Mouse (Mus musculus) limb, embryonic 13.5 days (tissue): ENCODE measurements around the gene Rapgef2. TPM values are rescaled to one million over a fixed set of nuclear protein-coding genes. Genes with fewer than 3 reads are reported as not detected.
"Not testable (repeated sequence)": the region's sequence is repeated elsewhere in the genome, so short reads cannot be mapped to it uniquely, and the experiment has no call there.

Experiments
- ATAC-seq: fragments of 200-750 bp; cut with Nextera tagmentation; 2 replicates; pipeline ENCODE4 v1.8.0; 2017; ENCODE audit warnings: low read depth, moderate number of reproducible peaks, moderate TSS enrichment; ENCODE audit not compliant: low FRiP score
- H3K27ac ChIP-seq: fragments of 300-500 bp; sonication (generic); 2 replicates; pipeline ENCODE4 v1.5.1; 2015; ENCODE audit warnings: inconsistent platforms, mild to moderate bottlenecking, moderate library complexity
- H3K27me3 ChIP-seq: fragments of 300-500 bp; sonication (generic); 2 replicates; pipeline ENCODE4 v1.6.1; 2015; ENCODE audit warnings: mild to moderate bottlenecking, inconsistent platforms
- H3K36me3 ChIP-seq: fragments of 300-500 bp; sonication (generic); 2 replicates; pipeline ENCODE4 v1.6.1; 2015; ENCODE audit warnings: inconsistent platforms, mild to moderate bottlenecking, moderate library complexity
- H3K4me1 ChIP-seq: fragments of 300-500 bp; sonication (generic); 2 replicates; pipeline ENCODE4 v1.6.1; 2015; ENCODE audit warnings: inconsistent platforms
- H3K4me2 ChIP-seq: fragments of 300-500 bp; sonication (generic); replicated peaks from 2 replicates; pipeline ENCODE4 v1.6.1; 2015; ENCODE audit warnings: inconsistent platforms, mild to moderate bottlenecking, moderate library complexity
- H3K4me3 ChIP-seq: fragments of 300-500 bp; sonication (generic); 2 replicates; pipeline ENCODE4 v1.5.1; 2015; ENCODE audit warnings: moderate library complexity, mild to moderate bottlenecking, inconsistent platforms
- H3K9ac ChIP-seq: fragments of 300-500 bp; sonication (generic); 2 replicates; pipeline ENCODE4 v1.6.1; 2015; ENCODE audit warnings: mild to moderate bottlenecking, inconsistent platforms
- H3K9me3 ChIP-seq: fragments of 300-500 bp; sonication (generic); 2 replicates; pipeline ENCODE4 v1.6.1; 2016; ENCODE audit warnings: inconsistent platforms
- WGBS: fragments of 180-500 bp; shearing (Covaris S2); methylation state at CpG from one replicate; pipeline ENCODE4 v1.1.7; 2015; 5-methylcytosine and 5-hydroxymethylcytosine counted together
- polyA plus RNA-seq: library from polyadenylated mRNA; unstranded; fragments of >200 nt; fragmentation: Nextera tagmentation; extraction: Ambion mirVana; gene quantifications from 2 replicates; pipeline ENCODE4 v1.2.1, GENCODE M21; 2015

The Rapgef2 gene
- polyA plus RNA-seq, 1 experiment from 2014 or later: 7.0 TPM

DNA sequence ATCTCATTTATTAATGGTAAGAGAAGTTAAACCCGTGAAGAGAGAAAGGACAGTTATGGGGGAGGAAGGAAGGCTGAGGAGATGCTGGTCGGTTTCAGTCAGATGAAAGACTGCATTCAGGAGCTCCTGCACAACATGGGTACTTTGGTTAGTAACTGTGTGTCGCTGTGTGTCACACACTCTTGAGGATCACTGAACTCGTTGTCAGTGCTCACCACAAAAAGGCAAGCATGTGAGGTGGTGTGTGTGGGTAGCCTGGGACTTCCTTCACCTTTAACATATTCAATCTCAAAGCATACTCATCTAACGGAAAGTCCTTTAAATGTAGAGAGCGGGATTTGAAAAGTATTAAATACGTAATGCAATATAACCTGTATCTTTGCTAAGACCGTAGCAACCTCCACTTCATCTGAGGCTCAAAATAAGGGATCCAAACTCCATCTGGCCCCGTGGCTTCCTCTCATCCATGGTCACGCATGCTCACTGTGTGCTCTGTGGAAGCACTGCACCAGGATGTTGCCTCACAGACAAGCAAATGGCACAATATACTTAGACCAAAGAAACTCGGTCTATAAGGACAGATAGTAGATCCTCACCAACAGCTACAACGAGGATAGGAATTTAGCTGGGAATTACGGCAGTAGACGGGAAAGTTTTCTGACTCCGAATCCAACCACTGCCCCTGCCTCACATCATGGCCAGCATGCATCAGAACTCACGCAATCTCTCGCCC, 58.8 kb downstream of the Rapgef2 start:
- H3K4me3 ChIP-seq: no peak overlapping the region
- no peaks in the 10 kb centered on the region for H3K27me3 ChIP-seq
- no peak for ATAC-seq
- H3K9me3 ChIP-seq: no peaks in the 10 kb centered on the region
- no peak overlapping the region for H3K9ac ChIP-seq
- no peaks in the 10 kb centered on the region for H3K36me3 ChIP-seq
- peaks cover 13% of the 10 kb centered on the region for H3K4me1 ChIP-seq
- H3K27ac ChIP-seq: no peak overlapping the region
- 86% methylated on average over 17 of the region's 17 CpGs for WGBS
- no peak overlapping the region for H3K4me2 ChIP-seq

DNA sequence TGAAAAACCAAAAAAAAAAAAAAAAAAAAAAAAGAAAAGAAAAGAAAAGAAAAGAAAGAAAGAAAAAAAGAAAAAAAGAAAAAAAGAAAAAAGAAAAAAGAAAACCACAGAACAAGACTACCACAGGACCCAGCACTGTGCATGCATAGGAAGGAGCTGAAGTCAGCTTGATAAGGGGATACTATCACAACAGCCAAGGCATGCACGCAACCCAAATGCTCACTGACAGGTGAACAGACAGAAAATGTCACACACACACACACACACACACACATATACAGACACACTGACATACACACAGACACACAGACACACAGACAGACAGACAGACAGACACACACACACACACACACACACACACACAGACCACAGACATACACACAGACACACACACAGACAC, 59.5 kb downstream of the Rapgef2 start:
- not testable (repeated sequence) for H3K4me2 ChIP-seq, H3K27ac ChIP-seq, H3K36me3 ChIP-seq, ATAC-seq, H3K4me3 ChIP-seq, H3K9ac ChIP-seq, H3K27me3 ChIP-seq, H3K9me3 ChIP-seq
- 96% methylated on average over 1 of the region's 1 CpGs for WGBS
- H3K4me1 ChIP-seq: peaks cover 20% of the 10 kb centered on the region

DNA sequence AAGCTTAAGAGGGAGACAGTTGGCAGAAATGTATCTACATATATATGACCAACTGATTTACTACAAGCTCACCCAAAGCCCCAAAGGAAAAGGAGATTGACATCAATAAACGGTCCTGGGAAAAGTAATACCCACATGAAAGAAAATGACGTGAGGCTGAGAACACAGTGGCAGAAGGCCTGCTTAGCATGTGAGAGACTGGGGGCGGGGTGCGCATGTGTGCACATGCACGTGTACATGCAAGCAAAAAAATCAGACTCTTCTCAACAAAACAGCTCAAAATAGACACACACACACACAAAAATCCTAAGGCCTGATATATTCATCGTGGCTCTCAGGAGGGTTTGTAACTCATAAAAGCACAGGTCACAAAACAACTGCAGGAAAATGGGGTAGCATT, 60.4 kb downstream of the Rapgef2 start:
- no peak overlapping the region for H3K27ac ChIP-seq
- no peak overlapping the region for H3K4me2 ChIP-seq
- no peaks in the 10 kb centered on the region for H3K27me3 ChIP-seq
- H3K4me1 ChIP-seq: peaks cover 28% of the 10 kb centered on the region
- no peak overlapping the region for H3K4me3 ChIP-seq
- H3K9me3 ChIP-seq: no peaks in the 10 kb centered on the region
- no peak overlapping the region for H3K9ac ChIP-seq
- ATAC-seq: no peak
- 70% methylated on average over 6 of the region's 6 CpGs for WGBS
- H3K36me3 ChIP-seq: no peaks in the 10 kb centered on the region

DNA sequence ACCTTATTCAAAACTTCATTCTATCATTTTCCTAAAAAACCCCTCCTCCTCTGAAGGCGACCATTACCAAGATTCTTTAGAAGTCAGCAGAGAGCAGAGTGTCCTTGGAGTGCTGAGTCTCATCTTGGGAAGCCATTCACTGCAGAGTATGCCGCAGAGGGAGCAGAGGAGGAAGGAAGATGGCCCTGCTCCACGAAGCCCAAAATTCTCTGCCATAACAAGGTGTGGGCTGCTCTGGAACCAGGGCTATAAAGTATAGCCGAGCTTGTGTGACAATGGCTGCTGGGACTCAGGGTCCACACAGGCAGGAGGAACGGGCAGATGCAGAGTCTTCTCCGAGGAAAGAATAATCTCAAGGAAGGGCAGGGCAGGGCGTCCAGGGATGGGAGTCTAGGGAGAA, 62.0 kb downstream of the Rapgef2 start:
- WGBS: 76% methylated on average over 7 of the region's 7 CpGs
- H3K27ac ChIP-seq: no peak overlapping the region
- H3K4me1 ChIP-seq: peaks cover 41% of the 10 kb centered on the region
- no peaks in the 10 kb centered on the region for H3K36me3 ChIP-seq
- H3K4me3 ChIP-seq: no peak overlapping the region
- H3K27me3 ChIP-seq: no peaks in the 10 kb centered on the region
- no peaks in the 10 kb centered on the region for H3K9me3 ChIP-seq
- no peak for ATAC-seq
- no peak overlapping the region for H3K4me2 ChIP-seq
- no peak overlapping the region; the same call in 1 of the 2 replicates for H3K9ac ChIP-seq

DNA sequence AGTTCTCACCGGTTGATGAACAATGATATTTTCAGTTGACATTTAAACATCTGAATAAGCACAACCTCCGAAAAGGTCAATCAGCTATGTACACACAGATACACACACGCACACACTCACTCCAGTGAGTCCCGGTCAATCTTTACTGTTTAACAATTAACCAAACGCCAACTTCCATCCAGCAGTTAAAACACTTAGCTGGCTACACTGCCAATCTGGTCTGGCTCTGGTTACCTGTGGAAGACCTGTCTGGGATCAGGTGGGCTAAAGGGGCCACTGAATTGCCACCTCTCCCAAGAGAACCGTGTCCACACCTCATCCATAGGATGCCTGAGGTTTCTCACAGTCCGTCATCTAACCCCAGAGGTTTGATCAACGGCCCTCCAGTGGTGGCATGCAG, 63.0 kb downstream of the Rapgef2 start:
- no peak overlapping the region for H3K4me2 ChIP-seq
- H3K4me3 ChIP-seq: no peak overlapping the region
- WGBS: 65% methylated on average over 8 of the region's 8 CpGs
- H3K27ac ChIP-seq: no peak overlapping the region
- no peak for ATAC-seq
- H3K4me1 ChIP-seq: peaks cover 49% of the 10 kb centered on the region
- H3K9me3 ChIP-seq: no peaks in the 10 kb centered on the region
- no peaks in the 10 kb centered on the region for H3K27me3 ChIP-seq
- H3K9ac ChIP-seq: no peak overlapping the region
- H3K36me3 ChIP-seq: no peaks in the 10 kb centered on the region

DNA sequence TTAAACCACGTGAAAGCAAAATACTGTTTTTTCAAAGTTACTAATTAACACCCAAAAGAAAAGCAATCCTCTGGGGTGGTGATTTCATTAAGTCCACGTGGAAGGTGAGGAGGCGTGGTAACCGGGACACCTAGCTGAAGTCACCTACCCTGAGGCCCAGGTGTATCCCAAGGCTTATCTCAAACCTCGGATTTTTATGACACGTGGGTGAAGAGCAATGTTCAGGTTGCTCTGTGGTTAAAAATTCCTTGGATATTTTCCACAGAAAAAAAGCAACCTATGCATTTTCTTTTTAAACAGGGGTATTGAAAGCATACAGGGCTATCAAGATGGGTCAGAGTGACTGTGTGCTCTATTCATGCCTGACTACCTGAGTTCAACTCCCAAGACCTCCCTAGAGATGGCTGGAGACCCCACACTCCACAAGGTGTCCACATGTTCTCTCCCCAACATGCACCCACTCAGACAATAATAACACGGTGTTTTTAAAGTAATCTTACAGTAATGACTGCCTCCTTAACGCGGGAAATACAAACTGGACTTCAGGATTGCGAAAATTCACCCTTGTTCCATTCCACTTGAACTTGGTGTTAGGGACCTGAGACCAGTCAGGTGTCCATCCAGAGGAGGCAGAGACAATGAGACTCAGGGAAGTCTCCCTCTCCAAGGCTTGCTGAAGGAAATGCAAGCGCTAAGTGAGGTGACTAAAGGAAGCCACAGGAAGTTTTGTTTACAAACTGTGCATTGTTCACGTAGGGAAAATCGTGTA, 63.9 kb downstream of the Rapgef2 start:
- no peaks in the 10 kb centered on the region for H3K36me3 ChIP-seq
- ATAC-seq: no peak
- H3K9me3 ChIP-seq: no peaks in the 10 kb centered on the region
- no peak overlapping the region for H3K4me3 ChIP-seq
- H3K4me2 ChIP-seq: no peak overlapping the region
- no peaks in the 10 kb centered on the region for H3K27me3 ChIP-seq
- peaks cover 49% of the 10 kb centered on the region for H3K4me1 ChIP-seq
- H3K9ac ChIP-seq: no peak overlapping the region
- 60% methylated on average over 13 of the region's 13 CpGs for WGBS
- no peak overlapping the region for H3K27ac ChIP-seq

DNA sequence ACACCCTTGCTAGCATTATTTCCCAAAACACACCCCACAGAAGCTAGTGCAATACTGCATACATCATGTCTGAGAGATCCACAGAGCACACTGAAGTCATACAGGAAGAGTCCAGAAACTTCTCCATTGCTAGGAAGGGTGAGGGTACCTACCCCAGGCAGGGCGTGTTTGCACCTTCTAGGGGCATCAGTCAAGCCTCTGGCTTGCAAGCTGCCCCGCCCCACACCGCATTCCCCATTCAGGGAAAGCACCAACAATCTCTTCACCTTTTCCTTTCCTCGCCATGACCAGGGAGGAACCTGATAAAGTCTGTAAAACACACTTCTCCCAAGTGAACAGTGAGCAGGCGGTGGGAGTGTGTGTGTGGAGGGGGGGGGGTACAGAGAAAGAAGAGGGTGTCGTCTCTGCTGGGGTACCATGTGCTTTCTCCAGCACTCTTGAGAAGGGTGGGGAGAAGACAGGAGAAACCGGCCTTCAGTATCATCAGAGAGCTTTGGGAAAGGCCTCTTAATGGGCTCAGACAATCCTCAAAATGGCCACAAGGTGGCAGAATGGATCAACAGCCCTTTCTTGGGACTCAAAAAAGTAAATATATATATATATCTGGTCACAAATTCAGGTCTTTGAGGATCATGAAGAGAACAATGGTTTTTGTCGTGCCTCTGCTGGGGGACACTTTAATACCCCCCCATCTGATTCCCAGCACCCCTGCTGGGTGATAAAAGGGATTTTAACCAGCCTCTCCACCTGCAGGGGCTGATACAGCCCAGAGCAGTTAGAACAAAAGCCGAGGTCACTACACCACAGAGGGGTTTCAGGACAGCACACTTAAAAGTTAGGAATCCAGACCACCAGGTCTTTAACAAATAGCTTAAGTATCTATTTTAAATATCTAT, 64.8 kb downstream of the Rapgef2 start:
- H3K4me3 ChIP-seq: no peak overlapping the region
- H3K4me1 ChIP-seq: peaks cover 56% of the 10 kb centered on the region
- 0 out of 2 replicates have a peak overlapping the region, but pooled peaks have one; percentile 26 for H3K9ac ChIP-seq
- no peak overlapping the region for H3K27ac ChIP-seq
- no peaks in the 10 kb centered on the region for H3K9me3 ChIP-seq
- peak; percentile 49 for ATAC-seq
- WGBS: 44% methylated on average over 9 of the region's 9 CpGs
- H3K27me3 ChIP-seq: no peaks in the 10 kb centered on the region
- no peak overlapping the region for H3K4me2 ChIP-seq
- no peaks in the 10 kb centered on the region for H3K36me3 ChIP-seq

DNA sequence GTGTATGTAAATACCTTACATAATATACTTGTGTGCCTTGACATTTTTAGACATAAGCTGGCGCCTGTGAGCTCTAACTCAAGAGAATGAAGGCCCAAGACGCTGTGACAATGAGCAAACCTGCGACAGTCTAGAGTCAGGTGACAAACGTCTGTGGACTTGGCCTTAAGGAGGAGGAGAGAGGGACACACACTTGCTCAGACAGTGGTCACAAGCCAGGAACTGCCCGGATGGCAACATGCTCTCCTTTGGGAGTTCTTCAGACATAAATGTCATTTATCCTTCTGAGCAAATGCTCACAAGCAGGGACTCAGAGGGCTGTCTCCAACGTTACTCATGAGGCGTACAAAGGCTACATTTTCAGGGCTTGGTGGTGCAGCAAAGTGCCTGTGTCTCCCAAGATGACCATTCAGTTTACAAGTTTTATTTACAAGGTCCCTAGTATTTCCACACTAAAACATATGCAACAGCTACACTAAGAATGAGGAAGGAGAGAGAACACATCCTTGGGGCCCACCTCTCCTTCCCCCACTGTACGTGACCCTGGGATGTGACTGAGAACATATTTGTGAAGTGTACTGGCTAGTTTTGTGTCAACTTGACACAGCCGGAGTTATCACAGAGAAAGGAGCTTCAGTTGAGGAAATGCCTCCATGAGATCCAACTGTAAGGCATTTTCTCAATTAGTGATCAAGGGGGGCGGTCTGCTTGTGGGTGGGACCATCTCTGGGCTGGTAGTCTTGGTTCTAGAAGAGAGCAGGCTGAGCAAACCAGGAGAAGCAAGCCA, 67.0 kb downstream of the Rapgef2 start:
- WGBS: 73% methylated on average over 10 of the region's 10 CpGs
- ATAC-seq: no peak
- H3K4me1 ChIP-seq: peaks cover 51% of the 10 kb centered on the region

DNA sequence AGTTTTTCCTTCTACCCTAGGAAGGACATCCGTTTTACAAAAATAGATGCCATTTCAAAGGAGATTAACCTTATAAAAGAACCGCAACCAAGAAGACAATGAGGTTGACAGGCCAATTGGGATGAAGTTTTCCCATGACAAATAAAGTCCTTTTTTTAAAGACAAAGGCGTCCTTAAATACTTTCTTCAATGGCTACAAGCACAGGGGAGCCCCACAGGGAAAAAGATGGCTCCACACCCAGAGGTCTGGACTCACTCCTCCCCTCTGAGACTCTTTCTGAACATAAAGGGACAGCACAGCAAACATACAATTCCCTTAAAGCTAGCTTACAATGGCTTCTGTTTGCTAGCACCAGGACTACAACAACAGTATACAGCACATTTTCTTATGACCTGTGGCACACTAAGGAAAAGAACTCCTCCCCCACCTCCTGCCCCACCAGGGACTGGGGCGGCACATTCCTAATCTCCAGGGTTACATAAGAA, 67.7 kb downstream of the Rapgef2 start:
- no peak overlapping the region for H3K27ac ChIP-seq

More for the DNA sequence above, 67.0 kb downstream of the Rapgef2 start:
- Histone ChIP-seq H3K4me2 (no peak overlapping the region), H3K36me3 (no peaks in the 10 kb centered on the region), H3K9ac (no peak overlapping the region), H3K27ac (no peak overlapping the region), H3K27me3 (no peaks in the 10 kb centered on the region), H3K4me3 (no peak overlapping the region), H3K9me3 (no peaks in the 10 kb centered on the region)

DNA sequence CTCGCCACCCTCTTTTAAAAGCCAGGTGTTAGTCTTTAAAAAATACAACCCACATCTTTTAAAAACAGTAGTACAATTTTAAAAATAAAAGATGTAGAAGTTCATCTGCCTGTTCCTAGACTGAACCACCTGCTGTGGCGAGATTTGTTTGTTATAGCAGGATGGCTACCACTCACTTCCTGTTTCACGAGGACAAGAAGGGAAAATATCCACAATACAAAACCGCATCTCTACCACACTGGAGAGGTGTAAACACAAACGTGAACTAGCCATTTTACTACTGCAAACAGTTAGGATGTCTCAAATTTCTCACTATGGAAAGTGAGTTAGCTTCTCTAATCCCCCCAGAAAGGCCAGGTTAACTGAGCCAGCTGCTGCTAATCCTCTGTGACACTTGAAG, 76.1 kb downstream of the Rapgef2 start:
- ATAC-seq: no peak
- no peak overlapping the region for H3K4me2 ChIP-seq
- H3K27me3 ChIP-seq: no peaks in the 10 kb centered on the region
- H3K4me1 ChIP-seq: peaks cover 16% of the 10 kb centered on the region
- H3K9ac ChIP-seq: no peak overlapping the region
- no peak overlapping the region for H3K4me3 ChIP-seq
- no peak overlapping the region for H3K27ac ChIP-seq
- 57% methylated on average over 5 of the region's 5 CpGs for WGBS
- H3K36me3 ChIP-seq: 0 out of 2 replicates have a peak, but pooled peaks cover 12% of the 10 kb centered on the region
- H3K9me3 ChIP-seq: no peaks in the 10 kb centered on the region

More for the DNA sequence above, 67.7 kb downstream of the Rapgef2 start:
- WGBS: 63% methylated on average over 4 of the region's 4 CpGs
- Histone ChIP-seq H3K9ac (no peak overlapping the region), H3K4me2 (no peak overlapping the region), H3K4me1 (peaks cover 50% of the 10 kb centered on the region), H3K27me3 (no peaks in the 10 kb centered on the region), H3K4me3 (no peak overlapping the region), H3K9me3 (no peaks in the 10 kb centered on the region), H3K36me3 (no peaks in the 10 kb centered on the region)
- no peak for ATAC-seq

DNA sequence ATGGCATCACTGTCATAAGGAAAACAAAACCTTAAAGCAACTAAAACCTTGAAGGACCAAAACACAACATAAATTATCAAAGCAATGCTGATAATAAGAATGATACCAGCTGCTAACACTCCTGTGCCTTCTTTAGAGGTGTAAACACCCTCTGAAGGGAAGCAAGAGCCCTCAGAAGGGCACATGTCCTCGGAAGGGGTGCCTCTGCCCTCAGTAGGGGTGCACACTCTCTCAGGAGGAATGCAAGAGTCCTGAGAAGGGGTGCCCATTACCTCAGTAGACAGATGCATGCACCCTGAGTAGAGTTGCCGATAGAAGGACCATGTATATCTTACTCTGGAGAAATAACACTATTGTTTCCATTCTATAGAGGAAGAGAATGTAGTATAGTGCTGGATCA, 79.1 kb downstream of the Rapgef2 start:
- Histone ChIP-seq H3K27ac (no peak overlapping the region), H3K4me3 (no peak overlapping the region), H3K4me2 (no peak overlapping the region), H3K27me3 (no peaks in the 10 kb centered on the region), H3K36me3 (0 out of 2 replicates have a peak, but pooled peaks cover 5% of the 10 kb centered on the region), H3K9ac (no peak overlapping the region), H3K4me1 (peaks cover 31% of the 10 kb centered on the region), H3K9me3 (no peaks in the 10 kb centered on the region)
- WGBS: 85% methylated on average over 2 of the region's 2 CpGs
- no peak for ATAC-seq
